Mouse (Mus musculus) lung, embryonic 14.5 days (tissue): ENCODE results near the gene Cldn18. TPM values are rescaled to one million over a fixed set of nuclear protein-coding genes. Genes with fewer than 3 reads are reported as not detected.

Source experiments
- ATAC-seq: fragments of 200-750 bp; cut with Nextera tagmentation; 2 replicates; pipeline ENCODE4 v1.8.0; 2017; ENCODE audit warnings: mild to moderate bottlenecking, moderate TSS enrichment, moderate library complexity; ENCODE audit not compliant: insufficient read depth
- DNase-seq: peaks from one replicate; pipeline ENCODE4 v3.0.0-alpha.2; 2015
- H3K27ac ChIP-seq: fragments of 300-500 bp; sonication (generic); 2 replicates; pipeline ENCODE4 v1.5.1; 2014; ENCODE audit warnings: low read depth, mild to moderate bottlenecking, moderate library complexity
- H3K27me3 ChIP-seq: fragments of 300-500 bp; sonication (generic); 2 replicates; pipeline ENCODE4 v1.6.1; 2014; ENCODE audit warnings: low read length, control low read depth; ENCODE audit not compliant: insufficient read depth
- H3K36me3 ChIP-seq: fragments of 300-500 bp; sonication (generic); 2 replicates; pipeline ENCODE4 v1.6.1; 2014; ENCODE audit warnings: control low read depth; ENCODE audit not compliant: insufficient read depth
- H3K4me1 ChIP-seq: fragments of 300-500 bp; sonication (generic); 2 replicates; pipeline ENCODE4 v1.6.1; 2014; ENCODE audit warnings: antibody characterized with exemption, control low read depth; ENCODE audit not compliant: insufficient read depth
- H3K4me2 ChIP-seq: fragments of 300-500 bp; sonication (generic); 2 replicates; pipeline ENCODE4 v1.6.1; 2014; ENCODE audit warnings: mild to moderate bottlenecking
- H3K4me3 ChIP-seq: fragments of 300-500 bp; sonication (generic); 2 replicates; pipeline ENCODE4 v1.5.1; 2014; ENCODE audit warnings: low read depth, low read length
- H3K9ac ChIP-seq: fragments of 300-500 bp; sonication (generic); 2 replicates; pipeline ENCODE4 v1.6.1; 2014
- H3K9me3 ChIP-seq: fragments of 300-500 bp; sonication (generic); 2 replicates; pipeline ENCODE4 v1.6.1; 2016; ENCODE audit warnings: low read depth, low read length, control low read depth
- CTCF ChIP-seq: IDR thresholded peaks from 2 replicates; pipeline ENCODE4 v1.5.1; 2016; ENCODE audit warnings: antibody characterized with exemption, low read depth
- WGBS: fragments of 180-500 bp; shearing (Covaris S2); extraction: QIAGEN DNeasy Blood & Tissue Kit; methylation state at CpG from one replicate; pipeline ENCODE4 v1.1.7; 2014; 5-methylcytosine and 5-hydroxymethylcytosine counted together
- polyA plus RNA-seq: library from polyadenylated mRNA; unstranded; fragments of >200 nt; fragmentation: Nextera tagmentation; extraction: Ambion mirVana; gene quantifications from 2 replicates; pipeline ENCODE4 v1.2.1, GENCODE M21; 2014

Cldn18 gene
- polyA plus RNA-seq, 1 experiment from 2014 or later, result 178 TPM

- Histone ChIP-seq H3K9me3 (no peaks in the 10 kb centered on the region), H3K27ac (no peak overlapping the region), H3K27me3 (no peaks in the 10 kb centered on the region), H3K4me3 (no peak overlapping the region), H3K4me1 (no peaks in the 10 kb centered on the region; the same call in 1 of the 2 replicates), H3K9ac (no peak overlapping the region), H3K36me3 (no peaks in the 10 kb centered on the region), H3K4me2 (no peak overlapping the region)
- DNase-seq, result peak; percentile 30
- peak; percentile 8; the same call in 1 of the 2 replicates for ATAC-seq
- TF ChIP-seq CTCF, result no peak
- WGBS, result 40% methylated on average over 11 of the region's 11 CpGs
Measured at GRCm38 (mm10) chr9:99727819-99728218, 10.8 kb upstream of the Cldn18 start.

GRCm38 (mm10) chr9:99725278-99725677, 8.2 kb upstream of the Cldn18 start:
- Histone ChIP-seq H3K4me1 (no peaks in the 10 kb centered on the region), H3K9me3 (no peaks in the 10 kb centered on the region), H3K9ac (no peak overlapping the region), H3K27ac (peak overlapping the region; percentile 82), H3K36me3 (no peaks in the 10 kb centered on the region), H3K4me2 (peak overlapping the region; percentile 20; the same call in 1 of the 2 replicates), H3K4me3 (no peak overlapping the region), H3K27me3 (no peaks in the 10 kb centered on the region)
- WGBS, result 55% methylated on average over 8 of the region's 8 CpGs
- ATAC-seq, result no peak
- peak; percentile 71 for DNase-seq
- no peak for TF ChIP-seq CTCF

GRCm38 (mm10) chr9:99720011-99720410, 2.9 kb upstream of the Cldn18 start:
- no peak for TF ChIP-seq CTCF
- H3K4me1 ChIP-seq, result no peaks in the 10 kb centered on the region
- no peaks in the 10 kb centered on the region for H3K36me3 ChIP-seq
- H3K27me3 ChIP-seq, result no peaks in the 10 kb centered on the region
- DNase-seq (no peak), ATAC-seq (no peak)
- no peaks in the 10 kb centered on the region for H3K9me3 ChIP-seq
- H3K4me3 ChIP-seq, result no peak overlapping the region
- no peak overlapping the region for H3K4me2 ChIP-seq
- H3K27ac ChIP-seq, result no peak overlapping the region
- 27% methylated on average over 1 of the region's 1 CpGs for WGBS
- no peak overlapping the region for H3K9ac ChIP-seq

- peak; percentile 19; the same call in 1 of the 2 replicates for ATAC-seq
- peak overlapping the region; percentile 93 for H3K27ac ChIP-seq
- no peaks in the 10 kb centered on the region for H3K9me3 ChIP-seq
- TF ChIP-seq CTCF, result no peak
- H3K36me3 ChIP-seq, result no peaks in the 10 kb centered on the region
- WGBS, result 57% methylated on average over 4 of the region's 4 CpGs
- H3K4me1 ChIP-seq, result no peaks in the 10 kb centered on the region
- H3K27me3 ChIP-seq, result no peaks in the 10 kb centered on the region
- H3K4me3 ChIP-seq, result no peak overlapping the region
- H3K4me2 ChIP-seq, result no peak overlapping the region
- no peak for DNase-seq
- H3K9ac ChIP-seq, result no peak overlapping the region
Measured at GRCm38 (mm10) chr9:99710297-99710696, 6.8 kb downstream of the Cldn18 start.

GRCm38 (mm10) chr9:99709588-99710248, 7.3 kb downstream of the Cldn18 start:
- WGBS, result 63% methylated on average over 22 of the region's 22 CpGs
- peak overlapping the region; percentile 49 for H3K4me2 ChIP-seq
- H3K9me3 ChIP-seq, result no peaks in the 10 kb centered on the region
- H3K36me3 ChIP-seq, result no peaks in the 10 kb centered on the region
- H3K27ac ChIP-seq, result peak overlapping the region; percentile 93
- H3K4me3 ChIP-seq, result peak overlapping the region; percentile 31
- DNase-seq (peak; percentile 65), ATAC-seq (peak; percentile 86)
- H3K9ac ChIP-seq, result peak overlapping the region; percentile 40
- TF ChIP-seq CTCF, result no peak
- H3K4me1 ChIP-seq, result no peaks in the 10 kb centered on the region
- H3K27me3 ChIP-seq, result no peaks in the 10 kb centered on the region

GRCm38 (mm10) chr9:99707425-99708126, 9.5 kb downstream of the Cldn18 start:
- H3K36me3 ChIP-seq, result no peaks in the 10 kb centered on the region
- H3K4me3 ChIP-seq, result peak overlapping the region; percentile 14
- H3K27me3 ChIP-seq, result no peaks in the 10 kb centered on the region
- 65% methylated on average over 11 of the region's 11 CpGs for whole genome bisulfite sequencing
- ATAC-seq (no peak), DNase-seq (peak; percentile 42)
- TF ChIP-seq CTCF, result peak; percentile 43
- H3K4me2 ChIP-seq, result peak overlapping the region; percentile 15
- no peaks in the 10 kb centered on the region for H3K9me3 ChIP-seq
- no peak overlapping the region for H3K9ac ChIP-seq
- H3K27ac ChIP-seq, result no peak overlapping the region
- no peaks in the 10 kb centered on the region for H3K4me1 ChIP-seq

- 82% methylated on average over 6 of the region's 6 CpGs for WGBS
- H3K4me2 ChIP-seq, result no peak overlapping the region
Measured at GRCm38 (mm10) chr9:99706264-99706663, 10.8 kb downstream of the Cldn18 start.

More at GRCm38 (mm10) chr9:99706264-99706663, 10.8 kb downstream of the Cldn18 start:
- H3K4me3 ChIP-seq, result no peak overlapping the region
- H3K9ac ChIP-seq, result no peak overlapping the region
- H3K36me3 ChIP-seq, result no peaks in the 10 kb centered on the region
- H3K9me3 ChIP-seq, result no peaks in the 10 kb centered on the region
- H3K27ac ChIP-seq, result no peak overlapping the region
- DNase-seq (no peak), ATAC-seq (no peak)
- no peak for TF ChIP-seq CTCF
- H3K27me3 ChIP-seq, result no peaks in the 10 kb centered on the region
- H3K4me1 ChIP-seq, result no peaks in the 10 kb centered on the region
